Mouse (Mus musculus) bone marrow macrophage, adult 2 months (primary cell): ENCODE measurements around the gene Fblim1.

Source experiments
- CTCF ChIP-seq: IDR thresholded peaks from 2 replicates; pipeline ENCODE4 v1.5.1; 2012; ENCODE audit warnings: low read depth, mild to moderate bottlenecking, low read length, moderate library complexity
- POLR2A ChIP-seq: IDR thresholded peaks from 2 replicates; pipeline ENCODE4 v1.6.1; 2012; ENCODE audit warnings: mild to moderate bottlenecking, low read depth, low read length, borderline replicate concordance

GRCm38 (mm10) chr4:141541851-141542250, 64.0 kb downstream of the Fblim1 start:
- TF ChIP-seq POLR2A (no peak), CTCF (no peak)
